Mouse (Mus musculus) stomach, embryonic 15.5 days (tissue): ENCODE measurements at regions not wholly inside any gene's neighbourhood (a gene's known extent, or its start where the extent isn't known, plus 50 kb on each side); places are given as distances from the start of the nearest gene placed in this dataset.

Source experiments
- ATAC-seq: fragments of 200-750 bp; cut with Nextera tagmentation; 2 replicates; pipeline ENCODE4 v1.8.0; 2017; ENCODE audit warnings: low read depth, moderate number of reproducible peaks, moderate TSS enrichment; ENCODE audit not compliant: insufficient read depth, low FRiP score
- H3K27ac ChIP-seq: fragments of 300-500 bp; sonication (generic); 2 replicates; pipeline ENCODE4 v1.5.1; 2015; ENCODE audit warnings: mild to moderate bottlenecking, inconsistent platforms
- H3K27me3 ChIP-seq: fragments of 300-500 bp; sonication (generic); replicated peaks from 2 replicates; pipeline ENCODE4 v1.6.1; 2015; ENCODE audit warnings: inconsistent platforms
- H3K36me3 ChIP-seq: fragments of 300-500 bp; sonication (generic); 2 replicates; pipeline ENCODE4 v1.6.1; 2015; ENCODE audit warnings: inconsistent platforms
- H3K4me1 ChIP-seq: fragments of 300-500 bp; sonication (generic); 2 replicates; pipeline ENCODE4 v1.6.1; 2015; ENCODE audit warnings: inconsistent platforms
- H3K4me2 ChIP-seq: fragments of 300-500 bp; sonication (generic); 2 replicates; pipeline ENCODE4 v1.6.1; 2015; ENCODE audit warnings: mild to moderate bottlenecking, inconsistent platforms
- H3K4me3 ChIP-seq: fragments of 300-500 bp; sonication (generic); replicated peaks from 2 replicates; pipeline ENCODE4 v1.5.1; 2015; ENCODE audit warnings: inconsistent platforms
- H3K9ac ChIP-seq: fragments of 300-500 bp; sonication (generic); 2 replicates; pipeline ENCODE4 v1.6.1; 2015; ENCODE audit warnings: inconsistent platforms
- H3K9me3 ChIP-seq: fragments of 300-500 bp; sonication (generic); 2 replicates; pipeline ENCODE4 v1.6.1; 2016; ENCODE audit warnings: inconsistent platforms
- WGBS: fragments of 180-500 bp; shearing (Covaris S2); methylation state at CpG from one replicate; pipeline ENCODE4 v1.1.7; 2015; 5-methylcytosine and 5-hydroxymethylcytosine counted together

- H3K4me3 ChIP-seq = no peak overlapping the region
- 30% methylated on average over 9 of the region's 9 CpGs for WGBS
- no peaks in the 10 kb centered on the region for H3K36me3 ChIP-seq
- ATAC-seq = no peak
- 0 out of 2 replicates have a peak overlapping the region, but pooled peaks have one; percentile 14 for H3K4me2 ChIP-seq
- H3K4me1 ChIP-seq = peaks cover 29% of the 10 kb centered on the region
- H3K9ac ChIP-seq = no peak overlapping the region
- no peaks in the 10 kb centered on the region for H3K27me3 ChIP-seq
- no peaks in the 10 kb centered on the region for H3K9me3 ChIP-seq
- H3K27ac ChIP-seq = 0 out of 2 replicates have a peak overlapping the region, but pooled peaks have one; percentile 33
Observed at GRCm38 (mm10) chr8:25463532-25463931, 639.4 kb upstream of the Adam5 start.

- H3K9me3 ChIP-seq = no peaks in the 10 kb centered on the region
- H3K36me3 ChIP-seq = no peaks in the 10 kb centered on the region
- peaks cover 29% of the 10 kb centered on the region for H3K4me1 ChIP-seq
- ATAC-seq = no peak
- WGBS = 31% methylated on average over 4 of the region's 4 CpGs
- no peak overlapping the region for H3K4me2 ChIP-seq
- no peak overlapping the region for H3K9ac ChIP-seq
- H3K27me3 ChIP-seq = no peaks in the 10 kb centered on the region
- H3K4me3 ChIP-seq = no peak overlapping the region
- peak overlapping the region; percentile 36 for H3K27ac ChIP-seq
Observed at GRCm38 (mm10) chr8:25462492-25462891, 638.3 kb upstream of the Adam5 start.

GRCm38 (mm10) chr8:25455644-25456043, 631.5 kb upstream of the Adam5 start:
- Histone ChIP-seq H3K27ac (no peak overlapping the region), H3K36me3 (no peaks in the 10 kb centered on the region), H3K4me2 (no peak overlapping the region), H3K4me1 (no peaks in the 10 kb centered on the region), H3K4me3 (no peak overlapping the region), H3K27me3 (no peaks in the 10 kb centered on the region), H3K9me3 (no peaks in the 10 kb centered on the region), H3K9ac (no peak overlapping the region)
- 64% methylated on average over 6 of the region's 6 CpGs for WGBS
- ATAC-seq = no peak

GRCm38 (mm10) chr8:25454972-25455371, 630.8 kb upstream of the Adam5 start:
- H3K27me3 ChIP-seq = no peaks in the 10 kb centered on the region
- H3K9ac ChIP-seq = no peak overlapping the region
- H3K4me3 ChIP-seq = no peak overlapping the region
- no peak for ATAC-seq
- H3K4me2 ChIP-seq = no peak overlapping the region
- H3K9me3 ChIP-seq = no peaks in the 10 kb centered on the region
- WGBS = 85% methylated on average over 1 of the region's 1 CpGs
- H3K4me1 ChIP-seq = no peaks in the 10 kb centered on the region
- H3K27ac ChIP-seq = no peak overlapping the region
- H3K36me3 ChIP-seq = no peaks in the 10 kb centered on the region

- no peaks in the 10 kb centered on the region for H3K36me3 ChIP-seq
- H3K9me3 ChIP-seq = no peaks in the 10 kb centered on the region
- no peaks in the 10 kb centered on the region for H3K27me3 ChIP-seq
- no peak for ATAC-seq
- 89% methylated on average over 9 of the region's 9 CpGs for WGBS
- no peaks in the 10 kb centered on the region for H3K4me1 ChIP-seq
- no peak overlapping the region for H3K9ac ChIP-seq
- no peak overlapping the region for H3K27ac ChIP-seq
- H3K4me2 ChIP-seq = no peak overlapping the region
- no peak overlapping the region for H3K4me3 ChIP-seq
Observed at GRCm38 (mm10) chr8:25453826-25454225, 629.7 kb upstream of the Adam5 start.

- no peak for ATAC-seq
- Histone ChIP-seq H3K36me3 (no peaks in the 10 kb centered on the region), H3K4me1 (no peaks in the 10 kb centered on the region), H3K9ac (no peak overlapping the region), H3K27me3 (no peaks in the 10 kb centered on the region), H3K4me2 (no peak overlapping the region), H3K27ac (no peak overlapping the region), H3K4me3 (no peak overlapping the region), H3K9me3 (no peaks in the 10 kb centered on the region)
Observed at GRCm38 (mm10) chr8:25450544-25450943, 626.4 kb upstream of the Adam5 start.

- ATAC-seq = no peak
- WGBS = 76% methylated on average over 4 of the region's 4 CpGs
- Histone ChIP-seq H3K9me3 (no peaks in the 10 kb centered on the region), H3K4me2 (no peak overlapping the region), H3K4me3 (no peak overlapping the region), H3K4me1 (no peaks in the 10 kb centered on the region), H3K36me3 (no peaks in the 10 kb centered on the region), H3K9ac (no peak overlapping the region), H3K27ac (no peak overlapping the region), H3K27me3 (no peaks in the 10 kb centered on the region)
Observed at GRCm38 (mm10) chr8:25449590-25449989, 625.4 kb upstream of the Adam5 start.

GRCm38 (mm10) chr8:25447900-25448299, 623.7 kb upstream of the Adam5 start:
- Histone ChIP-seq H3K4me1 (no peaks in the 10 kb centered on the region), H3K27ac (no peak overlapping the region)
- ATAC-seq = no peak

GRCm38 (mm10) chr8:25445968-25446367, 621.8 kb upstream of the Adam5 start:
- Histone ChIP-seq H3K4me2 (no peak overlapping the region), H3K36me3 (no peaks in the 10 kb centered on the region), H3K9ac (no peak overlapping the region), H3K27me3 (no peaks in the 10 kb centered on the region), H3K27ac (no peak overlapping the region), H3K9me3 (no peaks in the 10 kb centered on the region), H3K4me1 (no peaks in the 10 kb centered on the region), H3K4me3 (no peak overlapping the region)
- no peak for ATAC-seq
- 81% methylated on average over 1 of the region's 1 CpGs for WGBS

More at GRCm38 (mm10) chr8:25447900-25448299, 623.7 kb upstream of the Adam5 start:
- Histone ChIP-seq H3K4me2 (no peak overlapping the region), H3K27me3 (no peaks in the 10 kb centered on the region), H3K4me3 (no peak overlapping the region), H3K36me3 (no peaks in the 10 kb centered on the region), H3K9ac (no peak overlapping the region), H3K9me3 (no peaks in the 10 kb centered on the region)
- 70% methylated on average over 4 of the region's 4 CpGs for WGBS

- 56% methylated on average over 5 of the region's 5 CpGs for WGBS
- H3K9me3 ChIP-seq = no peaks in the 10 kb centered on the region
- no peak overlapping the region for H3K27ac ChIP-seq
Observed at GRCm38 (mm10) chr8:25445054-25445453, 620.9 kb upstream of the Adam5 start.

GRCm38 (mm10) chr8:25443552-25443951, 619.4 kb upstream of the Adam5 start:
- no peak overlapping the region for H3K4me3 ChIP-seq
- WGBS = 69% methylated on average over 5 of the region's 5 CpGs
- H3K27me3 ChIP-seq = no peaks in the 10 kb centered on the region
- no peak overlapping the region for H3K27ac ChIP-seq
- H3K4me1 ChIP-seq = peaks cover 8% of the 10 kb centered on the region; the same call in 1 of the 2 replicates
- no peak overlapping the region for H3K4me2 ChIP-seq
- H3K9ac ChIP-seq = no peak overlapping the region
- ATAC-seq = no peak
- H3K36me3 ChIP-seq = no peaks in the 10 kb centered on the region
- no peaks in the 10 kb centered on the region for H3K9me3 ChIP-seq

More at GRCm38 (mm10) chr8:25445054-25445453, 620.9 kb upstream of the Adam5 start:
- Histone ChIP-seq H3K27me3 (no peaks in the 10 kb centered on the region), H3K36me3 (no peaks in the 10 kb centered on the region), H3K4me2 (no peak overlapping the region), H3K4me1 (peaks cover 8% of the 10 kb centered on the region; the same call in 1 of the 2 replicates), H3K9ac (no peak overlapping the region), H3K4me3 (no peak overlapping the region)
- ATAC-seq = no peak

- H3K27ac ChIP-seq = no peak overlapping the region
- peak overlapping the region; percentile 39 for H3K4me2 ChIP-seq
Observed at GRCm38 (mm10) chr8:25441057-25441441, 616.9 kb upstream of the Adam5 start.

More at GRCm38 (mm10) chr8:25441057-25441441, 616.9 kb upstream of the Adam5 start:
- Histone ChIP-seq H3K27me3 (no peaks in the 10 kb centered on the region), H3K4me3 (no peak overlapping the region), H3K36me3 (no peaks in the 10 kb centered on the region), H3K9me3 (no peaks in the 10 kb centered on the region), H3K9ac (no peak overlapping the region), H3K4me1 (peaks cover 8% of the 10 kb centered on the region; the same call in 1 of the 2 replicates)
- 24% methylated on average over 6 of the region's 6 CpGs for WGBS
- ATAC-seq = no peak
